Mouse (Mus musculus): ENCODE data around the gene Gm10762. TPM values are rescaled to one million over a fixed set of nuclear protein-coding genes. Genes with fewer than 3 reads are reported as not detected.
"Not testable (repeated sequence)": the region's sequence is repeated elsewhere in the genome, so short reads cannot be mapped to it uniquely, and the experiment has no call there.

The Gm10762 gene
- 29.1 and 30.7 TPM in 2 replicates for polyA plus RNA-seq (2016; fragmentation: Nextera tagmentation; extraction: Ambion mirVana)

- no peaks in the 10 kb centered on the region for H3K36me3 ChIP-seq (replicated peaks)
- H3K9ac ChIP-seq: peak within 1 kb of the TSS; percentile 99
- H3K27ac ChIP-seq: peak within 1 kb of the TSS; percentile 100
- ATAC-seq (ENCODE audit: low FRiP score): peak; percentile 82
- under 1% methylated on average over 66 of the region's 80 CpGs for WGBS
- peaks cover 13% of the 10 kb centered on the region for H3K4me1 ChIP-seq
- no peaks in the 10 kb centered on the region for H3K27me3 ChIP-seq
- peak within 1 kb of the TSS; percentile 85 for H3K4me3 ChIP-seq (replicated peaks)
- H3K4me2 ChIP-seq: peak within 1 kb of the TSS; percentile 57
- H3K9me3 ChIP-seq: no peaks in the 10 kb centered on the region
These were observed at the start of gene Gm10762 for GRCm38 (mm10) chr2:128967661-128968441. Gene Gm10762 (minus strand): TSS chr2:128967725.

DNA sequence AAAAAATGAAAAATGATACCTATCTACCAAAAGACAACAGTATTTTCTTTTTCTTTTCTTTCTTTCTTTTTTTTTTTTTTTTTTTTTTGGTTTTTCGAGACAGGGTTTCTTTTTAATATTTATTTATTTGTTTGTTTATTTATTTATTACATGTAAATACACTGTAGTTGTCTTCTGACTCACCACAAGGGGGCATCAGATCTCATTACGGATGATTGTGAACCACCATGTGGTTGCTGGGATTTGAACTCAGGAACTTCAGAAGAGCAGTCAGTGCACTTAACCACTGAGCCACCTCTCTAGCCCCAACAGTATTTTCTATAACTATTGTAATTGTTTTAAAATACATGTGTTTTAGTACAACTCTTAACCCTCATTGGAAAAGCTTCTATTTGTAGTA, 41.3 kb upstream of the Gm10762 start:
- H3K9ac ChIP-seq; ATAC-seq (ENCODE audit: low FRiP score); H3K9me3 ChIP-seq; H3K27ac ChIP-seq; H3K36me3 ChIP-seq (replicated peaks); H3K4me1 ChIP-seq; H3K4me3 ChIP-seq (replicated peaks); H3K4me2 ChIP-seq; H3K27me3 ChIP-seq: not testable (repeated sequence)
- 73% methylated on average over 2 of the region's 2 CpGs for whole genome bisulfite sequencing

GRCm38 (mm10) chr2:129006194-129006749, 38.7 kb upstream of the Gm10762 start:
- 75% methylated on average over 4 of the region's 4 CpGs for WGBS

GRCm38 (mm10) chr2:129004872-129005271, 37.3 kb upstream of the Gm10762 start:
- no peak overlapping the region for H3K4me2 ChIP-seq
- no peak for ATAC-seq (ENCODE audit: low FRiP score)
- no peak overlapping the region for H3K9ac ChIP-seq
- no peaks in the 10 kb centered on the region for H3K27me3 ChIP-seq
- H3K27ac ChIP-seq: no peak overlapping the region
- no peaks in the 10 kb centered on the region for H3K9me3 ChIP-seq
- H3K4me1 ChIP-seq: no peaks in the 10 kb centered on the region
- no peak overlapping the region for H3K4me3 ChIP-seq (replicated peaks)
- H3K36me3 ChIP-seq (replicated peaks): no peaks in the 10 kb centered on the region

More at GRCm38 (mm10) chr2:129006194-129006749, 38.7 kb upstream of the Gm10762 start:
- Histone ChIP-seq H3K4me1 (no peaks in the 10 kb centered on the region), H3K27me3 (no peaks in the 10 kb centered on the region), H3K9ac (no peak overlapping the region), H3K4me2 (no peak overlapping the region), H3K9me3 (no peaks in the 10 kb centered on the region), H3K27ac (no peak overlapping the region), H3K36me3 (replicated peaks) (no peaks in the 10 kb centered on the region), H3K4me3 (replicated peaks) (no peak overlapping the region)
- ATAC-seq (ENCODE audit: low FRiP score): no peak

DNA sequence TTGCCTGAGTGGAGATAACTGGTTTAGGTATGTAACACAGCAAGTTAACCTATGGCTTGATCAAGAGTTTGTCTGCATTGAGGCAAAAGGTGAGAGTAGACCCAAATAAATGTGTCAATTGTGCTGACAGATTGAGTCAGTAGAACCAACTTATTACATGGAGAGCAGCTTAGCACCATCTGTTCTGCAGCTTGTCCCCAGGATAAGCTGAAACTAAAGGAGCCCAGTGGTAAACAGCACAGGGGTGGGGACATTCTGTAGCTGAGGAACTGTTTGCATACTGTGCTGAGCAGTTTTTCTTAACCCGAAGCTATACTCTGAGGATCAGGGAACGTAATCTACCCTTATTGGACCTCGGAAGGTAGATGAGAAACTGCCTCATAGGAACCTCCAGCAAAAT, 17.2 kb upstream of the Gm10762 start:
- 89% methylated on average over 3 of the region's 3 CpGs for WGBS
- Histone ChIP-seq H3K9ac (no peak overlapping the region), H3K4me2 (no peak overlapping the region), H3K4me3 (replicated peaks) (no peak overlapping the region), H3K27ac (no peak overlapping the region), H3K4me1 (peaks cover 3% of the 10 kb centered on the region), H3K36me3 (replicated peaks) (no peaks in the 10 kb centered on the region), H3K9me3 (no peaks in the 10 kb centered on the region), H3K27me3 (no peaks in the 10 kb centered on the region)
- no peak for ATAC-seq (ENCODE audit: low FRiP score)

- Histone ChIP-seq H3K9ac (no peak overlapping the region), H3K36me3 (replicated peaks) (no peaks in the 10 kb centered on the region), H3K9me3 (no peaks in the 10 kb centered on the region), H3K27ac (no peak overlapping the region), H3K4me2 (no peak overlapping the region), H3K4me1 (no peaks in the 10 kb centered on the region), H3K4me3 (replicated peaks) (no peak overlapping the region), H3K27me3 (no peaks in the 10 kb centered on the region)
- 80% methylated on average over 4 of the region's 4 CpGs for WGBS
- ATAC-seq (ENCODE audit: low FRiP score): no peak
These were observed 8.0 kb upstream of the Gm10762 start for GRCm38 (mm10) chr2:128975572-128975971.

DNA sequence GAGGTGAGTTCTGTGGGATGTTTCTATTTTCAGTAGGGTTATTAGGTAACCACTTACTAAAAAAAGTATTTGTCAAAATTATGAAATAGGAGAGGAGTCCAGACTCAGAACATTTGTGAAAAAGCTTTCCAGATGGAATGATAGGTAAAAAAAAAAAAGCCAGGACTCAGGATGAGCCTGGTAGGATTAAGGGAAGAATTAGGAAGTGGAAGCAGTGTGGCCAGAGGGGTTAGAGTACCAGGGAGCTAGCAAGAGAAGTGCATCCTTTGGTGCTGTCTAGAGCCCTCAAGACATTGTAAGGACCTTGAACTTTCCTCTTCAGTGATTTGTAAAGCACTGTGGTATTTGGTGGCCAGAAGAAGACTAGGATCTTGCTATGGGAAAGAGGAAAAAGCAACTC, 4.8 kb upstream of the Gm10762 start:
- Histone ChIP-seq H3K36me3 (replicated peaks) (no peaks in the 10 kb centered on the region), H3K27me3 (no peaks in the 10 kb centered on the region), H3K9ac (no peak overlapping the region), H3K9me3 (no peaks in the 10 kb centered on the region), H3K4me3 (replicated peaks) (no peak overlapping the region), H3K27ac (no peak overlapping the region), H3K4me2 (no peak overlapping the region), H3K4me1 (0 out of 2 replicates have a peak, but pooled peaks cover 2% of the 10 kb centered on the region)
- no peak for ATAC-seq (ENCODE audit: low FRiP score)

DNA sequence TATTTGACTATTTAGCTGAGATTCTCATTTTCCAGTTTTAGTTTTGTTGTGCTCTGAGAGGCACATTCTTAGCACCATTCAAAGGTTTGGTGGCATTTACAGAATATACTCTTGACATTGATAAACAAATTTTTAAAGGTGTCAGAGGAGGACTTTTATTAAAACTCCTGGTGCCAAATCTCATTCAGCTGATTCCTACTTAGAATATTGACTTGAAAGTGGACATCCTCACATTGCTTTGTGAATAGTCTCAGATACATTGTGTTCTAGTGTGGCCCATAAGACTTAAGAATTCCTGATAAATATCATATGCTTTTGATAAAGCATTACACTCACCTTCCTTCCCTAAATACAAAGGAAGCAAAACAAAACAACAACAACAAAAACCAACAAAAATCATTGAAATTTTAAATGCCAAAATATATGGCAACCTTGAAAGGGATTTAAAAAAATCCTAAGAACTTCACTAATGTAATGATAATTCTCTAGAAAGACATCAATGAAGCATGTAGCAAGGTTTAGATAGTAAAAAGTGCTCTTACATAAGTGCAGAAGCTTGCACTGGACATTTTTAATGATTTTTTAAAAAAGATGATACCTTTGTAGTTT, 1.1 kb upstream of the Gm10762 start:
- H3K4me1 ChIP-seq: peaks cover 13% of the 10 kb centered on the region
- peak overlapping the region; percentile 57 for H3K4me2 ChIP-seq
- H3K27me3 ChIP-seq: no peaks in the 10 kb centered on the region
- H3K36me3 ChIP-seq (replicated peaks): no peaks in the 10 kb centered on the region
- H3K9ac ChIP-seq: no peak overlapping the region; the same call in 1 of the 2 replicates
- ATAC-seq (ENCODE audit: low FRiP score): no peak
- H3K9me3 ChIP-seq: no peaks in the 10 kb centered on the region
- peak overlapping the region; percentile 100 for H3K27ac ChIP-seq
- H3K4me3 ChIP-seq (replicated peaks): peak overlapping the region; percentile 85

DNA sequence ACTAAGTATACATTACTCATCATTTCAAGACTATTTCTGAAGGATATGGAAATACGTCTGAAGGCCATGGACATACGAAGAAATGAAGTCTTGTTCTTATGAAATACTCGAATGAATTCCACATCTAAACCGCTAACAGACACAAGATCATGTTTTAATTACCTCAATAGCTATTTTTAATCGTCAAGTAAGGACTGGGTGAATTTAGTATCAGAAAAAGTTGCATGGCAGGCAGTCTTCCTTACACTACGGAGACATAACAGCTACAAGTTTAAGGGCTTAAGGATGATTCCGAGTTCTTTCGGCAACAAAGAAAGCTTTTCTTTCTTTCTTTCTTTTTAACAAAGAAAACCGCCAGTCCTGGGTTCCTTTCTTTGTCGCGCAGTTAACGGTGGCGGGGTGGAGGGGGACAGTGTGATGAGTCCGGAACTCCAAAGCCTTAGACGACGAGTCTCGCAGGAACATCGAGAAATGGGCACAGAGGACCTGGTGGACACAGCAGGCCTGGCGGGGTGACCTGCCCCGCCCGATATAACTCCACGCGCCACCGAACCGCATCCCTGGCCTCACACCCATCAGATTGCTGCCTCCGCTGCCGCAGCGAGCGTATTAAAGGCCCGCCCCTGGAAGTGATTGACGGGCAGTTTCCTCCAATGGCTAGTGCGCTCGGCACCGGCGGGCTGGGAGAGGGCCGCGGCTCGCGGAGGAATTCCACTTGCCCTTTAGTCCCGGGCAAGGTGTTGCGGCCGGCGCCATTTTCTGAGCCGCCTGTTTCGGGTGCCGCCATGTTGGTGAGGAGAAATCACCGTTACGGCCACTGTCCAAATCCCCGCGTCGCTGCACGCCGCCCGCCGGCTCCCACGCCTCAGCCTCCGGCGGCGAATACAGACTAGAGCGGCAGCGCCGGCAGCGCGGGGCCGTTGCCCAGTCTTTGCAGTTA, 614 bp downstream of the Gm10762 start, which contains the start of gene Zc3h6:
TSS of gene Zc3h6 (plus strand) at position 762 of the 940 bp plus-strand sequence.
- Histone ChIP-seq H3K36me3 (replicated peaks) (no peaks in the 10 kb centered on the region), H3K4me3 (replicated peaks) (peak within 1 kb of the TSS; percentile 85), H3K27me3 (no peaks in the 10 kb centered on the region), H3K9me3 (no peaks in the 10 kb centered on the region), H3K4me2 (peak within 1 kb of the TSS; percentile 57), H3K4me1 (peaks cover 13% of the 10 kb centered on the region), H3K9ac (peak within 1 kb of the TSS; percentile 99), H3K27ac (peak within 1 kb of the TSS; percentile 100)
- ATAC-seq (ENCODE audit: low FRiP score): peak; percentile 97
- WGBS: under 1% methylated on average over 64 of the region's 65 CpGs

- H3K27me3 ChIP-seq: no peaks in the 10 kb centered on the region
- H3K9ac ChIP-seq: peak overlapping the region; percentile 9; the same call in 1 of the 2 replicates
- no peaks in the 10 kb centered on the region for H3K36me3 ChIP-seq (replicated peaks)
- WGBS: 2% methylated on average over 6 of the region's 6 CpGs
- ATAC-seq (ENCODE audit: low FRiP score): no peak
- no peaks in the 10 kb centered on the region for H3K9me3 ChIP-seq
- peak overlapping the region; percentile 85 for H3K4me3 ChIP-seq (replicated peaks)
- peak overlapping the region; percentile 62; the same call in 1 of the 2 replicates for H3K27ac ChIP-seq
- peaks cover 13% of the 10 kb centered on the region for H3K4me1 ChIP-seq
- peak overlapping the region; percentile 57 for H3K4me2 ChIP-seq
These were observed 1.3 kb downstream of the Gm10762 start for GRCm38 (mm10) chr2:128966236-128966635.

DNA sequence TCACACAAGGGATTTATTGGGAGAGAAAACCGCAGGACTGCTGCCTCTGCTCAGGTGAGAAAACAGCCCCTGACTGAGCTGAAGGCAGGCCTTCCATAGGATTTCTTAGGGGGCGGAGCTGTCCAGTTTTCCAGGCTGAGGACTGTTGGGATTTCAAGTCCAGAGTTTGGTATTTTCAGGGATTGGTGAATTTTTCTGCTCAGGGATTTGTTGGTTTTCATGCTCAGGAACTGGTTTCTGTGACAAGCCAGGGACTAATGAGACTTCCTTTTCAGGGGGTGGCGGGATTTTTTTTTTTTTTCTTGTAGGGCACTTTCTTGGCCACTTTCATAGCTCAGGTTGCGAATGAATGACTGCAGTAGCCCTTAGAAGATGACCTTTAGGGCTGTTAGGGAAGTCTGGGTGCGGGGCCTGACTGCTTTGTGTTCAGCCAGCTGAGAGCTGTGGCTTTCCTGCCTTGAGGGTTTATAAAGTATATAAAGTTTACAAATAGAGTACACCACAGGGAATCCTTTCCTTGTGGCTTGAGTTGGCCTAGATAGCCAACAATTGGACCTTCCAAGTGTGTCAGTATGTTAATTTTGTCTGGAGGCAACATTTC, 1.9 kb downstream of the Gm10762 start:
- H3K4me1 ChIP-seq: peaks cover 13% of the 10 kb centered on the region
- WGBS: 32% methylated on average over 5 of the region's 5 CpGs
- no peaks in the 10 kb centered on the region for H3K9me3 ChIP-seq
- no peaks in the 10 kb centered on the region for H3K27me3 ChIP-seq
- peak overlapping the region; percentile 13; the same call in 1 of the 2 replicates for H3K4me3 ChIP-seq (replicated peaks)
- no peaks in the 10 kb centered on the region for H3K36me3 ChIP-seq (replicated peaks)
- ATAC-seq (ENCODE audit: low FRiP score): no peak
- peak overlapping the region; percentile 76 for H3K27ac ChIP-seq
- peak overlapping the region; percentile 57 for H3K4me2 ChIP-seq
- no peak overlapping the region for H3K9ac ChIP-seq
